Mouse (Mus musculus) B cell, adult 62 days (primary cell): ENCODE results near the gene Rab35. TPM values are rescaled to one million over a fixed set of nuclear protein-coding genes. Genes with fewer than 3 reads are reported as not detected.

Experiments used
- total RNA-seq: library from RNA; stranded (reverse); gene quantifications from 4 replicates; pipeline ENCODE4 v1.2.4, GENCODE M21; 2023

Rab35 gene
- 57.3 to 68.7 TPM (median 63.6 TPM) in 4 replicates for total RNA-seq

GRCm38 (mm10) chr5:115631505-115632357 lies at the start of gene Rab35:
TSS of gene Rab35 (plus strand) at chr5:115631908.

Other genes starting within 250 kb of the Rab35 start
- gene Msi1, start 202.3 kb upstream of the Rab35 start, total RNA-seq, result not detected in 4 replicates
- not detected in 4 replicates for gene Pla2g1b, start 165.6 kb upstream of the Rab35 start, total RNA-seq
- gene Sirt4, start 147.2 kb upstream of the Rab35 start, total RNA-seq, result 13.4 to 17.4 TPM (median 14.4 TPM) in 4 replicates
- gene Pxn, start 125.2 kb upstream of the Rab35 start, total RNA-seq, result 69.9 to 83.9 TPM (median 79.3 TPM) in 4 replicates
- 1,427 to 1,461 TPM (median 1,435 TPM) in 4 replicates for gene Rplp0, start 72.4 kb upstream of the Rab35 start, total RNA-seq
- gene Gcn1l1, start 66.7 kb upstream of the Rab35 start, total RNA-seq, result 104 to 115 TPM (median 110 TPM) in 4 replicates
- 2.6 to 6.5 TPM (median 4.3 TPM) in 4 replicates for gene Bicdl1, start 99.7 kb downstream of the Rab35 start, total RNA-seq
- gene Cit, start 213.4 kb downstream of the Rab35 start, total RNA-seq, result 3.4 to 6.4 TPM (median 4.5 TPM) in 4 replicates